Mouse (Mus musculus) 3134 (cell line): ENCODE measurements at regions not wholly inside any gene's neighbourhood (a gene's known extent, or its start where the extent isn't known, plus 50 kb on each side); places are given as distances from the start of the nearest gene placed in this dataset.

Experiments used
- DNase-seq: peaks from one replicate; pipeline ENCODE4 v3.0.0-alpha.2; 2011; ENCODE audit warnings: low spot score; ENCODE audit not compliant: insufficient read length; ENCODE audit errors: extremely low read depth

- no peak for DNase-seq
Measured at GRCm38 (mm10) chr13:115159386-115159785, 57.6 kb upstream of the Itga1 start.
